Mouse (Mus musculus): Measurements from ENCODE around the gene Zdhhc5.

GRCm38 (mm10) chr2:84725770-84726169 is 10.8 kb upstream of the Zdhhc5 start:
- TF ChIP-seq CTCF (IDR thresholded peaks at IDR 0.05; ENCODE audit: low read depth), result no peak
- TF ChIP-seq EP300 (IDR thresholded peaks at IDR 0.05; ENCODE audit: low read depth), result no peak

Data from liver, postnatal 0 days (tissue).